Mouse (Mus musculus) embryo, embryonic 11 days (tissue): ENCODE measurements around the gene Scgb2b21.
"Not testable (repeated sequence)": the region's sequence is repeated elsewhere in the genome, so short reads cannot be mapped to it uniquely, and the experiment has no call there.

Experiments used
- DNase-seq: peaks from one replicate; pipeline ENCODE4 v3.0.0-alpha.2; 2015

Scgb2b21 gene

GRCm38 (mm10) chr7:33520358-33520757 lies at the start of gene Scgb2b21:
Gene Scgb2b21, minus strand, starts transcription at chr7:33520458.
- DNase-seq = no peak

DNA sequence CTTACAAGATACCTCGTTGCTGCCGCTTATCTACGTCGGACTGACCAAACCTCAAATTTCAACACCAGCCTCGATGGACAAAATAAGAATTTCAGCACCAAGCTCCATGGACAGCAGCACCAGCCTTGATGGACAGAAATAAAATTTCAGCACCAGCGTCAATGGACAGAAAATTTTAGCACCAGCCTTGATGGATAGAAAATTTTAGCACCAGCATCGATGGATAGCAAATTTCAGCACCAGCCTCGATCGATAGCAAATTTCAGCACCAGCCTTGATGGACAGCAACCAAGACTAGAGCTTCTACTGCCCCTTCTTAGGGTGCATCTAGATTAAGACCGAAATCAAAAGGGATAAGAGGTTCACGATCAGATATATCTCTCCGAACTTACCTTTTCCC lies 23.2 kb upstream of the Scgb2b21 start:
- not testable (repeated sequence) for DNase-seq
